Mouse (Mus musculus): ENCODE results near the gene Gtsf2. TPM values are rescaled to one million over a fixed set of nuclear protein-coding genes. Genes with fewer than 3 reads are reported as not detected.

Gtsf2 gene
- polyA plus RNA-seq, 1 experiment from 2014 or later: 0.17 TPM

- TF ChIP-seq CTCF (IDR thresholded peaks at IDR 0.05): no peak
- DNase-seq (ENCODE audit: low read depth, low spot score) (no peak), ATAC-seq (no peak)
- ChIA-PET CTCF (interaction anchor here (1.4 kb wide), 1 partner anchor 13 kb away, joined by 4 read pairs; no protein-coding TSS in a partner anchor), POLR2A (interaction anchor here (1.0 kb wide), 1 partner anchor 51 kb away, joined by 3 read pairs; no protein-coding TSS in a partner anchor)
- peaks cover 4% of the 10 kb centered on the region for H3K27me3 ChIP-seq
- in situ Hi-C loops (cut with MboI; ENCODE audit: low pct_unique_long_range_greater_than_20kb): no loop called here
Measured at GRCm38 (mm10) chr15:103401361-103401760, 46.9 kb downstream of the Gtsf2 start.

GRCm38 (mm10) chr15:103393577-103393976 is 54.7 kb downstream of the Gtsf2 start:
- POLR2A ChIA-PET: interaction anchor here (0.7 kb wide), 1 partner anchor 104 kb away, joined by 3 read pairs; no protein-coding TSS in a partner anchor
- DNase-seq (ENCODE audit: low read depth, low spot score) (peak; percentile 50), ATAC-seq (peak; percentile 97)
- CTCF ChIA-PET: interaction anchor here (0.9 kb wide), 1 partner anchor 22 kb away, joined by 4 read pairs; no protein-coding TSS in a partner anchor
- in situ Hi-C loops (cut with MboI; ENCODE audit: low pct_unique_long_range_greater_than_20kb): no loop called here
- peak; percentile 7 for TF ChIP-seq CTCF (IDR thresholded peaks at IDR 0.05)
- H3K27me3 ChIP-seq: no peaks in the 10 kb centered on the region

Other genes starting within 250 kb of the Gtsf2 start
- 92.4 TPM for gene Cbx5, start 208.7 kb downstream of the Gtsf2 start, polyA plus RNA-seq (2021)
- 667 TPM for gene Hnrnpa1, start 208.0 kb downstream of the Gtsf2 start, polyA plus RNA-seq (2021)
- gene Nfe2, start 190.1 kb downstream of the Gtsf2 start, polyA plus RNA-seq (2021): not detected
- 163 TPM for gene Copz1, start 175.8 kb downstream of the Gtsf2 start, polyA plus RNA-seq (2021)
- not detected for gene Gpr84, start 137.9 kb downstream of the Gtsf2 start, polyA plus RNA-seq (2021)
- 22.9 TPM for gene Zfp385a, start 108.4 kb downstream of the Gtsf2 start, polyA plus RNA-seq (2021)
- 48.6 TPM for gene Itga5, start 81.7 kb downstream of the Gtsf2 start, polyA plus RNA-seq (2021)
- gene Gtsf1, start 18.0 kb downstream of the Gtsf2 start, polyA plus RNA-seq (2021): not detected
- gene Nckap1l, start 5.3 kb upstream of the Gtsf2 start, polyA plus RNA-seq (2021): 0.19 TPM
- 1.4 TPM for gene Pde1b, start 54.6 kb upstream of the Gtsf2 start, polyA plus RNA-seq (2021)
- gene Ppp1r1a, start 89.5 kb upstream of the Gtsf2 start, polyA plus RNA-seq (2021): 9.4 TPM
- gene Glycam1, start 116.6 kb upstream of the Gtsf2 start, polyA plus RNA-seq (2021): not detected

All from Patski (cell line).